Mouse (Mus musculus): Measurements from ENCODE around the gene Hnf1b.

Gene Hnf1b

GRCm38 (mm10) chr11:83852501-83853211 lies 2.8 kb downstream of the Hnf1b start:
- DNase-seq (ENCODE audit: low read depth, low spot score), result no peak

- DNase-seq (ENCODE audit: low read depth, low spot score), result no peak
These were observed 3.4 kb downstream of the Hnf1b start for GRCm38 (mm10) chr11:83853221-83853792.

DNA sequence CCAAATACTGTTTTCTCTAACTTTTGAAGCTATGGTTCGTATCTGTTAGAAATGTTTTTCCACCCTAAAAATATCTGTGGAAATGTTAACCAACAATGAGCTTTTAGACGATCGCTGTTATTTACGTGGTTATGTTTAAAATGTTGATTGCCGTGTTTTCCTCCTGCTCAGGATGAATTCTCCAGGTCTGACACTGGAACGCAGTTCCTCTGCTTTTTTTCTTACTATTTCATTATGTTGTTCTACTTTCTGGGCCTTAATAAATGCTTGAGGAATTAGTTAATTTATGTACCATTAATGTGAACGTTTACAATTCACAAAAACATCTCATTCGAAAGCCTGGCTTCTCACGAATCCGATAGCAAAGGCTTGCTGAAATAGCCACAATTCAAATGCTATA lies 4.2 kb downstream of the Hnf1b start:
- DNase-seq (ENCODE audit: low read depth, low spot score), result no peak

DNA sequence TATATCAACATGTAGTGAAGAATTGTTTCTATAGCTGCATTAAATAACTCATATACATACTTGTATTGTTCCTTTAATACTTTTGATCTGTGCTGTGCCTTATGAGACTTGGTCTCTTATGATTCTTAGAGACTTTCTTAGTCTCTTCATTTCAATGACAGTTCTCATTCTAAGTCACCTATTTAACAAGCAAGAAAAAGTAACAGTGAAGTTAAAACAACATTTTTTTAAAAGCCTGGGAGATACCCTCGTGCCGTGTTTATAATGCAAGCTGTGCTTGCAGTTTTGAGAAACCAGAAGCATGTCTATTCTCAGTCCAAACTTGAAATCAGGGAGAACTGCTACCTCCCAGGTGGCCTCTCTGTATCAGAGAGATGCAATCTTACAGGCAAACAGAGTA lies 4.8 kb downstream of the Hnf1b start:
- no peak for DNase-seq (ENCODE audit: low read depth, low spot score)

DNA sequence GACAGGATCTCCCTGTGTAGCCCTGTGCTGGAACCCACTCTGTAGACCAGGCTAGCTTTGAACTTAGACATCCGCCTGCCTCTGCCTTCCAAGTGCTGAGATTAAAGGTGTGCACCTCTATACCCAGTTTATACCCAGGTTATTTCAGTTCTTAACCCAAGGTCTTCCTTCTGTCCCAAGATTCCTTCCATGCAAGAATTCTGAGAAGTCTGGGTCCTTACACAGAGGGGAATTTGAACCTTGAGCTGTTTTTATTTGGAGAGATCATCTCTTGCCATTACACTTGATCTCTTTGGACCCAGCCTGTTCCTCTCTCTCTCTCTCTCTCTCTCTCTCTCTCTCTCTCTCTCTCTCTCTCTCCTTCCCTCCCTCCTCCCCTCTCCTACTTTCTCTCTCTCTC lies 7.4 kb downstream of the Hnf1b start:
- no peak for DNase-seq (ENCODE audit: low read depth, low spot score)

GRCm38 (mm10) chr11:83865286-83865685 lies 15.4 kb downstream of the Hnf1b start:
- DNase-seq (ENCODE audit: low read depth, low spot score), result no peak

- DNase-seq (ENCODE audit: low read depth, low spot score), result no peak
These were observed 17.7 kb downstream of the Hnf1b start for GRCm38 (mm10) chr11:83867571-83867970.

- DNase-seq (ENCODE audit: low read depth, low spot score), result peak; percentile 20
These were observed 19.3 kb downstream of the Hnf1b start for GRCm38 (mm10) chr11:83869147-83869546.

GRCm38 (mm10) chr11:83869686-83870085 lies 19.8 kb downstream of the Hnf1b start:
- DNase-seq (ENCODE audit: low read depth, low spot score), result no peak

- DNase-seq (ENCODE audit: low read depth, low spot score), result peak; percentile 28
These were observed 22.1 kb downstream of the Hnf1b start for GRCm38 (mm10) chr11:83871780-83872554.

DNA sequence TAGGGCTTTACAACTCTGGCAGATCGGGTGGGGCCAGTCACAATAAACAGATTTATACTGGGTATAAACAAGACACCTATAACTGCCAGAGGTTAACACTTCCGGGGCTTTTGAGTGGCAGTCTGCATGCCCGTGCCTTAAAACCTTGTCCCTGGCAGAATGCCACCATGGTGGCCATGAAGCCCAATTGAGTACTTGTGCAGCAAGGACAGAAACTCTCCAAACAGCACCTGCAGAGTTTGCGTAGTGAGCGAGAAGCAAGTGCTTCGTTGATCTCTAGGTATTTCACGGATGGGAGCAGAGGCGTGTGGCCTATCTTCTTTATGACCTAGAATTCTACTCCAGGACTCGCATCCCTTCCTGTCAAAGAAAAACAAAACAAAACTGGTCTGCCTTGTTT lies 23.6 kb downstream of the Hnf1b start:
- DNase-seq (ENCODE audit: low read depth, low spot score), result no peak

GRCm38 (mm10) chr11:83876630-83877029 lies 26.8 kb downstream of the Hnf1b start:
- no peak for DNase-seq (ENCODE audit: low read depth, low spot score)

- peak; percentile 75 for DNase-seq (ENCODE audit: low read depth, low spot score)
These were observed 27.9 kb downstream of the Hnf1b start for GRCm38 (mm10) chr11:83877765-83878164.

- DNase-seq (ENCODE audit: low read depth, low spot score), result peak; percentile 12
These were observed 28.6 kb downstream of the Hnf1b start for GRCm38 (mm10) chr11:83878417-83878952.

- peak; percentile 41 for DNase-seq (ENCODE audit: low read depth, low spot score)
These were observed 29.3 kb downstream of the Hnf1b start for GRCm38 (mm10) chr11:83879130-83879529.

DNA sequence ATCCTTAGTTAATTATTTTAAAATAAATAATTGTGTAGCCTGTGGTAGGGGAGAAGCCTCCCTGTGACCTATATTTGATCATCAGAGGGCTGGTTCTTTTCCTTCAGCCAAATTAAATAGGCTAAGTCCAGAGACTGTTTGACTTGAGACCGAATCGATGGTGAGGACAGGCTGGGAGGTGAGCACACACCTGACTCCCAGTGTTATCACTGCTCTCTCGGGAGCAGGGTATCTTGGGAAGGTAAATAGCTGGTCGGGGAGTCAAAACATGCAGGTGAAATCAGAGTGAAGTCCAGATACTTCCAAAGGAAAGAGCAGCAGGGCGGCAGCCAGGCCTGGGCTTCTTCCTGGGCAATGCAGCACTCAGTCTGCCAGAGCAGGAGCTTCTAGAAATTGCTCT lies 31.6 kb downstream of the Hnf1b start:
- DNase-seq (ENCODE audit: low read depth, low spot score), result no peak

- DNase-seq (ENCODE audit: low read depth, low spot score), result no peak
These were observed 32.7 kb downstream of the Hnf1b start for GRCm38 (mm10) chr11:83882552-83882951.

GRCm38 (mm10) chr11:83883074-83883473 lies 33.2 kb downstream of the Hnf1b start:
- DNase-seq (ENCODE audit: low read depth, low spot score), result no peak

DNA sequence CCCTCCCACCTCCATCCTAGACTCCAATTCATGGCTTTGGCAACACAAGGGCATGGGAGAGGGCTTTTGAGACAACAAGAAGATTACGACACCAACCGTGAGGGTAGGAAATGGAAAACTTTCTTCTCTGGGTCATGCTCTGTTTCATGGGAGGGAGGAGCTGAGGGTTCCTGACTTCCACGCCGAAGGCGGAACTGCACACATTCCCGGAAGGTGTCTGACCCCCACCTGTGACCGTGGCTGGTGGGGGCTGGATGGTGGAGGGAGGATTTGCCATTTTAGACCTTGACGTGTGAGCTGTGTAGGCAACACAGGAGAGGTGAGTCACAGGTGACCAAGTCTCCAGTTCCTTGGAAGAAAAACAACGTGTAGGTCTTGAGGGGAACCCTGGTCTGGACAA lies 33.9 kb downstream of the Hnf1b start:
- DNase-seq (ENCODE audit: low read depth, low spot score), result no peak

DNA sequence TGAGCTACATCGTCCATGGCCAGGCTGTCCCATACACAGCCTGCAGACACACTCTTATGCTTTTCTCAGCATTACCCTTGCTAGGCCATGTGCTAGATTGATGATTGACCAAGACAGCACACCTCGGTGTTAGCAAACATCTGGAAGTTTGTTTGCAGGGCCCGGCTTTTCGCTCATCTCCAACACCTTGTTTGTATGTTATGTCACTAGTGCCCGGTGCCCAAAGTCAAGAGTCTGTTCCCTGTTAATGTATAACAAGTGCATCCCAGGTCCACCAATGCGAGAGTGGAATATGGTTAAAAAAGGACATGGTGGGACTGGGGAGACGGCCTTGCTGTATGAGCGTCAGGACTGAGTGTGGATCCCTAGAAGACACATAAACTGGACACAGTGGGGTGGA lies 35.3 kb downstream of the Hnf1b start:
- no peak for DNase-seq (ENCODE audit: low read depth, low spot score)

DNA sequence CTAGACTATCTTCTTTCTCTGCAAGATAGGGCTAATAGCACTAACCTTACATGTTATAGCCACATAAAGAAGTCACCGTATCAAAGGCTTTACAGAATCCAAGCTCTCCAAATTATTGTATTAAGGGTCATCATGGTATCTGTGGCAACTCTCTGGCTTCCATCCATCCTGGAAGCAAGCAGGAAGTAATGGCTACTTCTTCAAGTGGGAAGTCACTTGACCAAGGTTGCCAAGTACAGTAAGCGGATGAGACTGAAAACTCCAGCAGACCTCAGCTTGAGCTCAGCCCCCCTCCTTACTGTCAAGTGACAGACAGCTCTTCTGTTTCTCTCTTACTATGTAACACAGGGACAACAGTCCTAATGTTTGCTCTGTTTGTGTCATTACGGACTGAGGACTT lies 36.9 kb downstream of the Hnf1b start:
- DNase-seq (ENCODE audit: low read depth, low spot score), result no peak

GRCm38 (mm10) chr11:83891366-83891765 lies 41.5 kb downstream of the Hnf1b start:
- DNase-seq (ENCODE audit: low read depth, low spot score), result peak; percentile 76

DNA sequence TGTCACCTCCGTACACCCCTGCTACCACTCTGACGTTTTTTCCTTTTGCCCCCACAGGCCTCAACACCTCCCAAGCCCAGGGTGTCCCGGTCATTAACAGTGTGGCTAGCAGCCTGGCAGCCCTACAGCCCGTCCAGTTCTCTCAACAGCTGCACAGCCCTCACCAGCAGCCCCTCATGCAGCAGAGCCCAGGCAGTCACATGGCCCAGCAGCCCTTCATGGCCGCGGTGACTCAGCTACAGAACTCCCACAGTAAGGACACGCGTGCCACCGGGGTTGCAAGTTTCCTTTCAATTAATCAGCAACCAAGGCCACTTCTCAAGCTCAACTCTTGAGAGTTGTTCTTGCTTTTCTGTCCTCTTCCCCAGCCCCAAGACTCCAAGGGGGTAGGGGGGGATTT lies 43.5 kb downstream of the Hnf1b start:
- DNase-seq (ENCODE audit: low read depth, low spot score), result no peak

All from 3T3-L1 (cell line).